Mouse (Mus musculus) kidney, adult 2 months (tissue): Measurements from ENCODE around the gene Stat2.

ENCODE experiments used
- CTCF ChIP-seq: fragments of 200-500 bp; conservative IDR thresholded peaks from 2 replicates; pipeline ENCODE4 v1.5.1; 2011; ENCODE audit warnings: low read depth, mild to moderate bottlenecking, control low read depth, low read length, moderate library complexity, mixed read lengths; ENCODE audit not compliant: insufficient read depth, insufficient read length
- POLR2A ChIP-seq: fragments of 200-500 bp; IDR thresholded peaks from one replicate; pipeline ENCODE4 v1.6.1; 2011; ENCODE audit warnings: low read depth, low read length, control low read depth

- no peak for TF ChIP-seq POLR2A
- TF ChIP-seq CTCF = no peak
Measured at GRCm38 (mm10) chr10:128221533-128222286, 48.6 kb upstream of the Stat2 start.
